Mouse (Mus musculus) kidney, embryonic 16.5 days (tissue): ENCODE measurements around the gene Enho. TPM values are rescaled to one million over a fixed set of nuclear protein-coding genes. Genes with fewer than 3 reads are reported as not detected.

ENCODE experiments used
- ATAC-seq: fragments of 200-750 bp; cut with Nextera tagmentation; 2 replicates; pipeline ENCODE4 v1.8.0; 2017; ENCODE audit warnings: moderate TSS enrichment; ENCODE audit not compliant: low FRiP score, low TSS enrichment
- H3K27ac ChIP-seq: fragments of 300-500 bp; sonication (generic); 2 replicates; pipeline ENCODE4 v1.5.1; 2014; ENCODE audit warnings: low read length
- H3K27me3 ChIP-seq: fragments of 300-500 bp; sonication (generic); 2 replicates; pipeline ENCODE4 v1.6.1; 2014; ENCODE audit warnings: low read length, control low read depth, mixed read lengths; ENCODE audit not compliant: insufficient read depth
- H3K36me3 ChIP-seq: fragments of 300-500 bp; sonication (generic); 2 replicates; pipeline ENCODE4 v1.6.1; 2014; ENCODE audit warnings: low read length, control low read depth, mixed read lengths; ENCODE audit not compliant: insufficient read depth
- H3K4me1 ChIP-seq: fragments of 300-500 bp; sonication (generic); 2 replicates; pipeline ENCODE4 v1.6.1; 2014; ENCODE audit warnings: low read length, control low read depth, mixed read lengths; ENCODE audit not compliant: insufficient read depth
- H3K4me2 ChIP-seq: fragments of 300-500 bp; sonication (generic); replicated peaks from 2 replicates; pipeline ENCODE4 v1.6.1; 2014; ENCODE audit warnings: low read depth, low read length
- H3K4me3 ChIP-seq: fragments of 300-500 bp; sonication (generic); 2 replicates; pipeline ENCODE4 v1.5.1; 2014; ENCODE audit warnings: mild to moderate bottlenecking, low read length
- H3K9ac ChIP-seq: fragments of 300-500 bp; sonication (generic); replicated peaks from 2 replicates; pipeline ENCODE4 v1.6.1; 2014; ENCODE audit warnings: low read length
- H3K9me3 ChIP-seq: fragments of 300-500 bp; sonication (generic); 2 replicates; pipeline ENCODE4 v1.6.1; 2016; ENCODE audit warnings: low read length, control low read depth
- WGBS: fragments of 180-500 bp; shearing (Covaris S2); extraction: QIAGEN DNeasy Blood & Tissue Kit; methylation state at CpG from one replicate; pipeline ENCODE4 v1.1.7; 2014; 5-methylcytosine and 5-hydroxymethylcytosine counted together
- polyA plus RNA-seq: library from polyadenylated mRNA; unstranded; fragments of >200 nt; fragmentation: Nextera tagmentation; extraction: Ambion mirVana; gene quantifications from 2 replicates; pipeline ENCODE4 v1.2.1, GENCODE M21; 2015

The Enho gene
- polyA plus RNA-seq, 1 experiment from 2014 or later, result 23.5 TPM

DNA sequence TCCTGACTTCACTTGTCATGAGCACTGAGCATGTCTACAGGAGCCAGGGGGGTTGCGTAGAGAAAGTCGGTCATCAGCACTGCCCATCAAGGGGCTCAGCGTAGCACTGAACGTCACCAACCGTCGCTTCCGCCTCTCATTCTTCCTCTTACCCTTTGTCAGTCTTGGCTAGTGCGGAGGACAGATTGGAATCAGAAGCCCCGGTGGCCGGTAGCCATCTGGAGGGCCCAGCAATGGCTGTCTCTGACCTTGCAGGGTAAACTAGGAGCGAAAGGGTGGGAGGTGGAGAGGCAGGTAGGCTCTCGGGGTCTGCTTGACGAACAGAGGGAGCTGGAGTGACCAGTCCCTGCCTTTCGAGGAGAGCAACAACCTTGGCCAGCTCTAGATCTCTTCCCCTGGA, 18.1 kb downstream of the Enho start:
- H3K9me3 ChIP-seq, result no peaks in the 10 kb centered on the region
- no peak overlapping the region for H3K4me2 ChIP-seq
- no peak for ATAC-seq
- no peak overlapping the region for H3K27ac ChIP-seq
- H3K4me1 ChIP-seq, result no peaks in the 10 kb centered on the region
- no peak overlapping the region for H3K9ac ChIP-seq
- H3K27me3 ChIP-seq, result no peaks in the 10 kb centered on the region
- no peaks in the 10 kb centered on the region for H3K36me3 ChIP-seq
- WGBS, result 87% methylated on average over 14 of the region's 14 CpGs
- no peak overlapping the region for H3K4me3 ChIP-seq

DNA sequence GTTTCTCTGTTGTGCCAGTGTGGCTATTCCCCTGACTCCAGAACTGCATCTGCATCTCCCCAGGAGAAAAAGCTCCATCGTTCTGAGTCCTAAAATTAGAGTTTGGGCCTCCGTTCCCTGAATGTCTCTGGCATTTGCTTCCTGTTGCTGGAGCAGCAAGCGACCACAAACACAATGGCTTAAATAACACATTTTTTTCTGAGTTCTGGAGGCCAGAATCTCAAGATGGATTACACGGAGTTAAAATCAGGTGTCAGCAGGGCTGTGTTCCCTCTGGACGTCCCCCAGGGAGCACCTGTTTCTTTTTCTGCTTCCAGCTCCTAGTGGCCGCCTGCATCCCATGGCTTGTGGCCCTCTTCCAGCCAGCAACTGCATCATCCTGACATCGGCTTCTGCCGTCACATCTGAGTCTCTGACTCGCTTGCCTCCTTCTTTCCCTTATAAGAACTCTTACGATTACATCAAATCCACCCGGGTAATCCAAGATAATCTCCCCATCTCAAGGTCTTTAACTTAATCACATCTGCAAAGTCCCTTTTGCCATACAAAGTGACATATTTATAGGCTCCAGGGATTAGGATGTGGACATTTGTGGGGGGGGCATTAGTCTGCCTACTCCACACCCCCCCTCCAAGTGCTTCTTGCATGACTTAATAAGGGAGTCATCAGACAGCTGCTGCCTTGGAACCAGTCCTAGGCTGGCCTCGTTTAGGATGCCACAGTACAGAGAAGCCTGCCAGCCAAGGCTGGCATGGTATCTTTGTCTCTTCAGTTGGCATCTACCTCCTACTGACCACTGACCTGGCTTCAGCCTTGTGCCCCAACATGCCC, 21.0 kb downstream of the Enho start:
- Histone ChIP-seq H3K36me3 (no peaks in the 10 kb centered on the region), H3K27me3 (no peaks in the 10 kb centered on the region), H3K4me1 (no peaks in the 10 kb centered on the region), H3K27ac (no peak overlapping the region; the same call in 1 of the 2 replicates), H3K4me2 (no peak overlapping the region), H3K9ac (no peak overlapping the region), H3K4me3 (no peak overlapping the region), H3K9me3 (no peaks in the 10 kb centered on the region)
- 0 out of 2 replicates have a peak, but pooled peaks have one; percentile 15 for ATAC-seq
- WGBS, result 52% methylated on average over 12 of the region's 12 CpGs

DNA sequence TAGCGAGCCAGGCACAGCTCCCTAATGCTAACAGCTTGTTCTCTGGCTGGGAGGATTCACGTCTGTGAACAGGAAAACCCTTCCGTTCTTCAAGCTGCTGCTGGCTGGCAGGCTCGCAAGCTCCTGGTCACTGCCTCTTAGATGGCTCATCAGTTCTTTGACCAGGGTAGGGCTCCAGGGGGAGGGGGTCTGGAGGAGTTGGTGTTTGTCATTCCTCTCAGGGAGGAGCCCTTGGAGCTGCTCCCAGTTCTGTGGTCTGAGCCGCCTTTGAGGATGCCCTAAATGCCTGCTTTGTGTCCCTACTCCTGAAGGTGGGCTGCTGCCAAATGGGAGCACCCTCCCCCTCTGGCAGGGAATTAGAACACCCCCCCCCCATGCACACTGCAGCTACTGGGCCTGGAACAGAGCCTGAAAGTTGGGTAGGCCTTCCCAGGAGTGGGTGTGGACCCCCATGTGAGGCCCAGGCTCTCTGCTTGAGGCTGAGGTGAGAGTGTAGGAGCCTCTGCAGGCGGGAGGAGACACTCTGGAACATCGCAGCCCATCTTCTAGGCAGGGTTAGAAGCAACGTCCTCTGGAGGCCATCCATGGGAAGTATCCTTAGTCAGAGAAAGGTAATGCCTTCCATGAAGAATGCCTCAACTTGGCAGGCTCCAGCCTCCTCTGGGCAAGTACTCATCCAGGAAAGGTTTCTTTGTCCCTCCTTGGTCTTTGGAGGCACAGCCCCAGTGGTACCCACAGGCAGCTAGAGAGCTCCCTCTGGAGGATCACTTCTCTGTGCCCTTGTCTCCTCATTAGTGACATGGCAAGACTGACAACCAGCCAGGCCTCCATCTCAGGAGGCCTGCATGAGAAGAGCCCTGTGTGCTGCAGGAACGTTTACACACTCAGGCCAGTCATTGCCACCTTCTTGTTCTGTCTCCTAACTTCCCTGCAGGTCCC, 24.2 kb downstream of the Enho start:
- Histone ChIP-seq H3K9ac (no peak overlapping the region), H3K9me3 (no peaks in the 10 kb centered on the region), H3K36me3 (no peaks in the 10 kb centered on the region), H3K4me2 (no peak overlapping the region), H3K4me3 (no peak overlapping the region), H3K27ac (no peak overlapping the region), H3K27me3 (no peaks in the 10 kb centered on the region), H3K4me1 (no peaks in the 10 kb centered on the region)
- no peak for ATAC-seq
- 56% methylated on average over 9 of the region's 9 CpGs for WGBS

DNA sequence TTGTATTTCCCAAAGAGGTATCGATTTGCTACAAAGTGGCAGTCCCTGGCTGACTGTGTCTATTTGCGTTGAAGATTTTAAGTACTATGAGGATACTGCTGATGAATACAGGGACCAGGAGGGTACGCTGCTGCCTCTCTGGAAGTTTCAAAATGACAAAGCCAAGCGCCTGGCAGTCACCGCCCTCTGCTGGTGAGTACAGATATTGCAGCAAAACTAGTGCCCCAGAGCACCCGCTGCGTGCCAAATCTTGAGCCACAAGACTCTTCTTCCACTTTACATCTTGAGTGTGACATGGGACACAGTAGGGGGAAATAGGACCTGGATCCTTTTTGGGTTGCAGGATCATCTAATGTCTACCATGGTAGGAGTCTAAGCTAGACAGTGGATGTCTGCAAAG, 26.0 kb downstream of the Enho start:
- WGBS, result 10% methylated on average over 7 of the region's 7 CpGs

DNA sequence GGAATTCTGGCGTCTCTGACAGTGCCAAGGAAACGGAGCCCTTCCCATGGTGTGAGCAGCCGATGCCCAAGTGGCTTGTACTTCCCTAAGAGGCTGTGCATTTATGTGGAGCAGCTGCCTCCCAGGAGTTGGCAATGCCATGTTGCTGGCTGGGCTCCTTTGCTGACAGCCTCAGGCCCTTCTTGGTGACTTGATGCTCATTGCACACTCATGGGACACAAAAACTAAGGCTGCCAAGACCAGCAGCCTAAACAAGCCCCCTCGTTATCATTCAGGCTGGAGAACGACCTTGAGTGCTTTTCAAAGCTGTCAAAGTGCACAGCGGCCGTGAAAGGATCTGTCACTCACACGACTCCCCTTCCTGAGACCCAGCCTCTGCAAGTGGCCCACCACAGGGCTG, 28.0 kb downstream of the Enho start:
- no peak overlapping the region for H3K9ac ChIP-seq
- no peaks in the 10 kb centered on the region for H3K36me3 ChIP-seq
- 58% methylated on average over 8 of the region's 8 CpGs for WGBS
- H3K9me3 ChIP-seq, result no peaks in the 10 kb centered on the region
- H3K27me3 ChIP-seq, result no peaks in the 10 kb centered on the region
- no peak overlapping the region for H3K27ac ChIP-seq
- no peak overlapping the region for H3K4me3 ChIP-seq
- H3K4me1 ChIP-seq, result no peaks in the 10 kb centered on the region
- H3K4me2 ChIP-seq, result no peak overlapping the region
- ATAC-seq, result no peak

More for the DNA sequence above, 26.0 kb downstream of the Enho start:
- no peak overlapping the region for H3K4me3 ChIP-seq
- H3K27me3 ChIP-seq, result no peaks in the 10 kb centered on the region
- H3K9me3 ChIP-seq, result no peaks in the 10 kb centered on the region
- H3K27ac ChIP-seq, result no peak overlapping the region
- H3K4me1 ChIP-seq, result no peaks in the 10 kb centered on the region
- no peaks in the 10 kb centered on the region for H3K36me3 ChIP-seq
- H3K9ac ChIP-seq, result no peak overlapping the region
- no peak for ATAC-seq
- H3K4me2 ChIP-seq, result no peak overlapping the region

DNA sequence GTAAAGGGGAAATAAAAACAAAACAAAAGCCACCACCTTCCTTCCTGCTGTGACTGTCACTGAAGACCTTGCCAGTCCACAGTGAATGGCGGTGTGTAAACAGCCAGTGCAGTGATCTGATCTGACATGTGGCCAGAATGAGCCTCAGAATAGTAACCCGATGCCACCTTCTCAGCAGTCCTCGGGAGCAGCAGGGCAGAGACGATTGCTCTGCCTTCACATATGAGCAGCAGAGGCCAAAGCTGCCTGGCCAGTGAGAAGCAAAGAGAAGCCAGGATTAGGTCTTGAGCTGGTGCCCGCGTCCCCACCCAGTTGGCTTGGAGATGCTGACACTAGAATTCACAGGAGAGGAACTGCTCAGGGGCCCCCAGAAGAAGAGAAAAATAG, 29.5 kb downstream of the Enho start:
- Histone ChIP-seq H3K36me3 (no peaks in the 10 kb centered on the region), H3K9ac (no peak overlapping the region), H3K27me3 (no peaks in the 10 kb centered on the region), H3K4me3 (no peak overlapping the region), H3K4me1 (no peaks in the 10 kb centered on the region), H3K9me3 (no peaks in the 10 kb centered on the region), H3K27ac (no peak overlapping the region), H3K4me2 (no peak overlapping the region)
- ATAC-seq, result no peak
- WGBS, result 23% methylated on average over 6 of the region's 6 CpGs

DNA sequence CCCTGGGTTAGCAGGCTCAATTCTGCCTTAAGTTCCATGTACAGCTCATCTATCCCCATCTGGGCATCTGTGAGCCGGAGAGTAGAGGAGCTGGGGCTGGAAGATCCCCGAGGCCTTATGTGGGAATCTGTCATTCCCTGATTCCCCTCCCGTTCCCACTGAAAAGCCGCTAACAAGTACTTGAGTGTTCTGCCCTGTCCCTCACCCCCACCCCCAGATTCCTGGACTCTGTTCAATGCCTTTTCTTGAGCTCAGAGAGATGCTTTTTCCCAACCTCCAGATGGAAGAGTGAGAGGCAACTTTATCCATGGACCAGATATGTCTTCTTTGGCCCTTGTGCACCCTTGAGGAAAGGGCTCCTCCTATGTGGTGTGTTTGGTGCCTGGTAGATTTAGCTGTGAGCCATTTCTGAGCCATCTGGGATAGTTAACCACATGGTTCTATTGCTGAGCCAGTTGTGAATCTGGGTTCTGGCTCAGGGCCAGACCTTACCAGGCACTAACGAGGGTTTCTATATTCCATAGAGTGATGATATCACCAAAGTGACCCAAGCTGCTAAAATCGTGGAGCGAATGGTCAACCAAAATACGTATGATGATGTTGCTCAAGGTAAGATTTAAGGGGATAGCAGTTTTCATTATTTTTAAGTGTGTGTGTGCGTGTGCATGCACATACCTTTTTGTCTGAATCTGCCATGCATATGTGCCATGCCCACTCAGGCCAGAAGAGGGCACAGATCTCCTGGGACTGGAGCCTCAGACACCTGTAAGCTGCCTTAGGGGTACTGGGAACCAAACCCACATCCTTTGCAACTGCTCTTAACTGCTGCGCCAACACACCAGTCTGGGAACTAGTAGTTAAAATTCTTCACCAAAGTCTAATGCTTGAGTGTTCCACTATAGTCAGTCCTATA, 30.2 kb downstream of the Enho start:
- no peak for ATAC-seq
- Histone ChIP-seq H3K4me3 (no peak overlapping the region), H3K4me2 (no peak overlapping the region), H3K36me3 (no peaks in the 10 kb centered on the region), H3K9ac (no peak overlapping the region), H3K27ac (no peak overlapping the region), H3K27me3 (no peaks in the 10 kb centered on the region), H3K9me3 (no peaks in the 10 kb centered on the region), H3K4me1 (no peaks in the 10 kb centered on the region)
- WGBS, result 82% methylated on average over 10 of the region's 10 CpGs

DNA sequence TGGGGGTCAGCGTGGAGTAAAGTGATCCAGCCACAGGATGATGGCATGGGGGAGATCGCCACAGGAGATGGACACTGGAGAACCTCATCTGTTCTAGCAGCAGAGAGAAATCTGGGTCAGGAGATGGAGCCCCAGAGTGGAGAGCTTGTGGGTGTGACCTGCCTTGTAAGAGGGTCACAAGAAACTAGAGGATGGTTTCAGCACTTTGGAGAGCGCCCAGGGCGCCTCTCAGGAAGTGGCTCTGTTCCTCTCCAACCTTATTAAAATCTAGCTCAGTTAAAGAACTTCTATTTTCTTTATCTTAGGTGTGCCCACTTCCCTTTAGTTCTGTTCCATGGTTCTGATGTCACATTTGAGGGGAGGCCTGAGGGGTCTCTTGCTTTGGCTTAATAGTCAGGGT, 33.3 kb downstream of the Enho start:
- Histone ChIP-seq H3K36me3 (no peaks in the 10 kb centered on the region), H3K27me3 (no peaks in the 10 kb centered on the region), H3K9ac (no peak overlapping the region), H3K4me3 (no peak overlapping the region), H3K4me2 (no peak overlapping the region), H3K27ac (no peak overlapping the region), H3K4me1 (no peaks in the 10 kb centered on the region), H3K9me3 (no peaks in the 10 kb centered on the region)
- 29% methylated on average over 4 of the region's 4 CpGs for WGBS
- no peak for ATAC-seq
